Mouse (Mus musculus) Patski (cell line): ENCODE data around the gene Retsat. TPM values are rescaled to one million over a fixed set of nuclear protein-coding genes. Genes with fewer than 3 reads are reported as not detected.

ENCODE experiments used
- ATAC-seq: fragments of 100-300 bp; one replicate; pipeline ENCODE4 v1.8.0; 2021
- CTCF ChIA-PET: fragments of 350-600 bp; sonication (Branson Sonifier 250); formaldehyde crosslinking; loops from one replicate; lab custom pipeline; 2022; ENCODE audit warnings: inconsistent platforms; lab: Charles Lee
- POLR2A ChIA-PET: fragments of 350-600 bp; sonication (Branson Sonifier 250); formaldehyde crosslinking; loops from one replicate; lab custom pipeline; 2022; ENCODE audit warnings: antibody characterized with exemption, inconsistent platforms; lab: Charles Lee
- DNase-seq: peaks from one replicate; pipeline ENCODE4 v3.0.0-alpha.2; 2011; ENCODE audit warnings: low read depth, low spot score
- H3K27me3 ChIP-seq: fragments of 371-371 bp; one replicate; pipeline ENCODE4 v1.5.1; 2021
- CTCF ChIP-seq: fragments of 100-300 bp; IDR thresholded peaks from one replicate; pipeline ENCODE4 v1.5.1; 2021
- in situ Hi-C: fragments of 300-500 bp; cut with MboI; formaldehyde crosslinking; loops from 3 replicates; pipeline ENCODE4 v1.11.1; 2018; ENCODE audit warnings: low pct_unique_long_range_greater_than_20kb, mixed read lengths
- polyA plus RNA-seq: library from polyadenylated mRNA; unstranded; gene quantifications from one replicate; pipeline ENCODE4 v1.2.3, GENCODE M21; 2021

Gene Retsat
- polyA plus RNA-seq, 1 experiment from 2014 or later: 86.5 TPM

- in situ Hi-C loops: no loop called here
- no peak for TF ChIP-seq CTCF
- no peak for DNase-seq
- POLR2A ChIA-PET: no interaction called here
- no peaks in the 10 kb centered on the region for H3K27me3 ChIP-seq
- CTCF ChIA-PET: interaction anchor here (1.5 kb wide), 1 partner anchor 37 kb away, joined by 3 read pairs; no protein-coding TSS in a partner anchor
- no peak for ATAC-seq
These were observed 5.8 kb downstream of the Retsat start for GRCm38 (mm10) chr6:72604066-72604465.

DNA sequence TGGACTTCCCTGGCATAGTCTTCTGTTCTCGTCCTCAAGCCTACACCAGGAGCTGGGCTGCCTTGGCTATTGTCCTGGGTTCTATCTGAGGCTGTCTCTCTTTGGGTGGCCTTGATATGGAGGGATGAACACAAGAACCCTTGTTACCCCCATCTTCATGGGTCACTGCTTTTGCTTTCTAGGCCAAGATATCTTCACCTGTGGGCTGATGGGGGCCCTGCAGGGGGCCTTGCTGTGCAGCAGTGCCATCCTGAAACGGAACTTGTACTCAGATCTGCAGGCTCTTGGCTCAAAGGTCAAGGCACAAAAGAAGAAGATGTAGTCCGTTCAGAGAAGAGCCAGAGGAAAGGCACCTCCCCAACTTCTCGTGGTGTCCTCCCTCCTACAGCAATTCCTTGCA, 8.8 kb downstream of the Retsat start:
- ATAC-seq (no peak), DNase-seq (no peak)
- CTCF ChIA-PET: no interaction called here
- POLR2A ChIA-PET: interaction anchor here (1.9 kb wide), 1 partner anchor 9 kb away, joined by 8 read pairs; the partner anchor contains the start of genes Elmod3 and Retsat
- TF ChIP-seq CTCF: no peak
- H3K27me3 ChIP-seq: no peaks in the 10 kb centered on the region
- in situ Hi-C loops: no loop called here

- ChIA-PET CTCF (interaction anchor here (0.7 to 3.1 kb wide), 3 partner anchors 9 to 133 kb away, joined by 3 to 9 read pairs (median 8); partner anchors contain the start of genes Elmod3 and Retsat), POLR2A (interaction anchor here (1.9 kb wide), 1 partner anchor 9 kb away, joined by 8 read pairs; the partner anchor contains the start of genes Elmod3 and Retsat)
- in situ Hi-C loops: no loop called here
- no peak for TF ChIP-seq CTCF
- no peaks in the 10 kb centered on the region for H3K27me3 ChIP-seq
- ATAC-seq: no peak
- DNase-seq: no peak
These were observed 9.4 kb downstream of the Retsat start for GRCm38 (mm10) chr6:72607676-72608075.

- no peak for DNase-seq
- H3K27me3 ChIP-seq: no peaks in the 10 kb centered on the region
- ChIA-PET POLR2A (interaction anchor here (1.9 kb wide), 1 partner anchor 10 kb away, joined by 8 read pairs; the partner anchor contains the start of genes Elmod3 and Retsat), CTCF (interaction anchor here (2.0 to 3.1 kb wide), 2 partner anchors 10 to 28 kb away, joined by 8 to 9 read pairs; partner anchors contain the start of genes Elmod3 and Retsat)
- in situ Hi-C loops: no loop called here
- no peak for TF ChIP-seq CTCF
- no peak for ATAC-seq
These were observed 10.4 kb downstream of the Retsat start for GRCm38 (mm10) chr6:72608662-72609184.

- no peak for DNase-seq
- POLR2A ChIA-PET: no interaction called here
- ATAC-seq: no peak
- H3K27me3 ChIP-seq: no peaks in the 10 kb centered on the region
- in situ Hi-C loops: no loop called here
- CTCF ChIA-PET: interaction anchor here (1.0 to 3.1 kb wide), 4 partner anchors 9 to 26 kb away, joined by 3 to 8 read pairs (median 4); no protein-coding TSS in a partner anchor
- no peak for TF ChIP-seq CTCF
These were observed 12.0 kb downstream of the Retsat start for GRCm38 (mm10) chr6:72610261-72610660.

DNA sequence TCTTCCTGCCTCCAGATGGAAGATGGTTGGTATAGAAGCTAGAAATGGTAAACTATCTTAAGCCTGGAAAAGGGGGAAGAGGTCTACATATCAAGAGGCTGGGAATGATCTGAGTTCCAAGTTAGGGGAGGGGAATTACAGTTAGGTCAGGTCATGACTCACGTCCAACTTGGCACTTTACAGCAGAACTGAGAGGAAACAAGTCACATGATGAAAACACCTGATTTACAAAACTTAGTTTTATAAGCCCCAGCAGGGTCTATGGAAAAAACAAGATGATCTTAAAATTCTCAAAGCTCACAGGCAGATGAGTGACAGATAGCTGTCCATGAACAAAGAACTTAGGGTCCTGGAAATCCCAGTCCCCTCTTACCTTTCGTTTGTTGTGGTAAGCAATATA, 16.9 kb downstream of the Retsat start:
- CTCF ChIA-PET: interaction anchor here (1.3 kb wide), 1 partner anchor 14 kb away, joined by 3 read pairs; no protein-coding TSS in a partner anchor
- H3K27me3 ChIP-seq: no peaks in the 10 kb centered on the region
- DNase-seq (no peak), ATAC-seq (no peak)
- POLR2A ChIA-PET: interaction anchor here (1.0 to 1.8 kb wide), 3 partner anchors 13 to 17 kb away, joined by 3 to 5 read pairs (median 4); partner anchors contain the start of genes Elmod3 and Retsat
- in situ Hi-C loops: no loop called here
- TF ChIP-seq CTCF: no peak

DNA sequence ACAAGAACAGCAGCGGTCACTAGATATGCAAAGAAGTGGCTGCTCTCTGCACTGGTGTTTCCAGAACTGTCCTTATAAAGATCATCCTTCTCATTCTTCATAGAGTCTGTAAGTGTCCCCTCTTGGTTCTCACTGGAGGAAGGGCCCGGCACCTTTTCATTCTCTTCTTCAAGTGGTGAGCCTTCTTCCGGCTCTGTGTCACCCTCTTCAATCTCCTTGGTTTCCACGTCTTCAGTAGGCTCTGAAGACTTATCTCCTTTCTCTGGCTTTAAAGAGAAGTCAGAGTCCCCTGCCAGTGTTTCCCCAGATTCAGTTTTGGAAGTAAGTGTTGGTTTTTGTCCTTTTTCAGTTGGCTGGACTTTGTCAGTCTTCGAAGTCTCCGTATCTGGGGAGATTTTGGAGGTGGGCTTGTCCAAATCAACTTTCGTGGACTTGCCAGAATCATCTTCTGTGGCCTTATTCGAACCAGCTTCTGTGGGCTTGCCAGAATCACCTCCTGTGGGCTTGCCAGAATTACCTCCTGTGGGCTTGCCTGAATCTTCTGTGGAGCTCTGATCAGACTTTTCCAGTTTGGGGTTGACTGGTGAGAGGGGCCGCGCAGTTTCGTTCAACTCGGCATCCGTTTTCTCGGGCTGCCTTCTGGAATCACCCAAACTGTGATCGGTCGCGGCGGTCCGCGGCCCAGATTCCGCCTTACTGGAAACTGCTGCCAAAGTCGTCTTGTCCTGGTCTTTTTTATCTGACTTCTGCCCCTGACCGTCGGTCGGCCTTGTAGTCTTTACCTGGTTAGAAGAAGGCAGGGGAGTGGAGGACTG, 17.5 kb downstream of the Retsat start:
- in situ Hi-C loops: no loop called here
- POLR2A ChIA-PET: interaction anchor here (1.0 to 1.8 kb wide), 3 partner anchors 13 to 18 kb away, joined by 3 to 5 read pairs (median 4); partner anchors contain the start of genes Elmod3 and Retsat
- DNase-seq (no peak), ATAC-seq (no peak)
- no peak for TF ChIP-seq CTCF
- H3K27me3 ChIP-seq: no peaks in the 10 kb centered on the region
- CTCF ChIA-PET: interaction anchor here (1.3 kb wide), 1 partner anchor 14 kb away, joined by 3 read pairs; no protein-coding TSS in a partner anchor

DNA sequence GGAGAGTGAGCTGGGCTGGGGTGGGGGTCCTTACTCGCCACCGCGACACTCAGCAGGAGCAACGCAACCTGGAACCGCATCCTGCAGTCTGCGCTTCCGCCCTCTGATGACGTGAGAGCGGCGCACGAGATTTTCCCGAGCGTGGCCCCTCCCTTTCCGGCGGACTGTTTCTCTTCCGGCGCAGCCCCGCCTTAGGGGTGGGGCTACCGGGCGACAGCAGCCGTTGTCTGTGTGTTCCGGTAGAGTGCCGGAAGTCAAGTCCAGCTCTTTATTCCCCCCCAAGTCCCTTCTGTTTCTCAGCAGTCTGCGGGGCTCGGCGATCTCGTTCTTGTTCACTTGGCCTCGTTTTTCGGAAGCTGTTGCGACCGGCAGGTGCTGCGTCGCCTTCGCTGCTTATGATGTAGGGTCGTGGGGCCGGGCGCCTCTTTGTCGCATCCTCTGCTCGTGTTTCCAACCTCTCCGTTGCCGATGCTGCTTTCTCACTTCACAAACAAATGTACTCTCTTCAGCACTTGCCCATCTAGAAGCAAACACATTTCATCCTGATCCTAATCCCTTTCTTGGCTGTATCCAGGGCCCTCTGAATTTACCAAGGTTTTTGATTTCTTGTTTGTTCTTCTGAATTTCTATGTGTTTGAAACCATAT, 18.5 kb downstream of the Retsat start, which contains the start of gene Tgoln1:
Gene Tgoln1 (minus strand): TSS at position 358 of the 646 bp plus-strand sequence.
- ATAC-seq (peak; percentile 85), DNase-seq (no peak)
- TF ChIP-seq CTCF: no peak
- H3K27me3 ChIP-seq: no peaks in the 10 kb centered on the region
- in situ Hi-C loops: no loop called here
- POLR2A ChIA-PET: interaction anchor here (1.4 to 1.8 kb wide), 2 partner anchors 14 to 19 kb away, joined by 3 to 5 read pairs; partner anchors contain the start of genes Elmod3 and Retsat
- CTCF ChIA-PET: no interaction called here

GRCm38 (mm10) chr6:72619734-72620532, 21.7 kb downstream of the Retsat start:
- ATAC-seq (no peak), DNase-seq (no peak)
- ChIA-PET POLR2A (no interaction called here), CTCF (interaction anchor here (1.1 to 1.2 kb wide), 2 partner anchors 9 to 18 kb away, joined by 3 to 5 read pairs; no protein-coding TSS in a partner anchor)
- TF ChIP-seq CTCF: no peak
- in situ Hi-C loops: no loop called here
- no peaks in the 10 kb centered on the region for H3K27me3 ChIP-seq
